Mouse (Mus musculus) bone marrow macrophage, adult 2 months (primary cell): Measurements from ENCODE around the gene Hif3a. TPM values are rescaled to one million over a fixed set of nuclear protein-coding genes. Genes with fewer than 3 reads are reported as not detected.

Experiments used
- H3K27ac ChIP-seq: 2 replicates; pipeline ENCODE4 v1.5.1; 2012; ENCODE audit warnings: low read depth, low read length; ENCODE audit not compliant: insufficient read depth
- H3K4me1 ChIP-seq: 2 replicates; pipeline ENCODE4 v1.6.1; 2012; ENCODE audit warnings: low read length; ENCODE audit not compliant: control insufficient read depth, insufficient read depth
- H3K4me3 ChIP-seq: 2 replicates; pipeline ENCODE4 v1.5.1; 2012; ENCODE audit warnings: mild to moderate bottlenecking, low read length, moderate library complexity; ENCODE audit not compliant: insufficient read depth
- CTCF ChIP-seq: IDR thresholded peaks from 2 replicates; pipeline ENCODE4 v1.5.1; 2012; ENCODE audit warnings: low read depth, mild to moderate bottlenecking, low read length, moderate library complexity
- POLR2A ChIP-seq: IDR thresholded peaks from 2 replicates; pipeline ENCODE4 v1.6.1; 2012; ENCODE audit warnings: mild to moderate bottlenecking, low read depth, low read length, borderline replicate concordance
- polyA plus RNA-seq: library from polyadenylated mRNA; stranded (reverse); fragments of >200 nt; gene quantifications from 2 replicates; pipeline ENCODE4 v1.2.4, GENCODE M21; 2012; ENCODE audit not compliant: missing spikeins, insufficient read depth, insufficient read length

Gene Hif3a
- polyA plus RNA-seq, 1 experiment = not detected

GRCm38 (mm10) chr7:17056601-17057523 is 5.4 kb downstream of the Hif3a start:
- TF ChIP-seq POLR2A (no peak), CTCF (no peak)
- Histone ChIP-seq H3K27ac (no peak overlapping the region), H3K4me3 (peak overlapping the region; percentile 83), H3K4me1 (peaks cover 30% of the 10 kb centered on the region)

GRCm38 (mm10) chr7:17056081-17056581 is 6.1 kb downstream of the Hif3a start:
- Histone ChIP-seq H3K4me1 (peaks cover 30% of the 10 kb centered on the region), H3K27ac (no peak overlapping the region), H3K4me3 (peak overlapping the region; percentile 83)
- TF ChIP-seq POLR2A (no peak), CTCF (no peak)

- Histone ChIP-seq H3K27ac (no peak overlapping the region), H3K4me1 (peaks cover 29% of the 10 kb centered on the region), H3K4me3 (peak overlapping the region; percentile 83; the same call in 1 of the 2 replicates)
- TF ChIP-seq POLR2A (no peak), CTCF (no peak)
These were observed 6.8 kb downstream of the Hif3a start for GRCm38 (mm10) chr7:17055287-17055946.

- TF ChIP-seq POLR2A (no peak), CTCF (no peak)
- Histone ChIP-seq H3K4me3 (no peak overlapping the region), H3K27ac (no peak overlapping the region), H3K4me1 (peaks cover 20% of the 10 kb centered on the region)
These were observed 7.8 kb downstream of the Hif3a start for GRCm38 (mm10) chr7:17054325-17054989.

GRCm38 (mm10) chr7:17050933-17051594 is 11.2 kb downstream of the Hif3a start:
- Histone ChIP-seq H3K4me3 (no peak overlapping the region), H3K4me1 (peaks cover 2% of the 10 kb centered on the region; the same call in 1 of the 2 replicates), H3K27ac (no peak overlapping the region)
- TF ChIP-seq CTCF = peak; percentile 89; the same call in 1 of the 2 replicates
- no peak for TF ChIP-seq POLR2A

- Histone ChIP-seq H3K4me3 (no peak overlapping the region), H3K4me1 (no peaks in the 10 kb centered on the region), H3K27ac (no peak overlapping the region)
- TF ChIP-seq POLR2A (no peak), CTCF (no peak)
These were observed 11.7 kb downstream of the Hif3a start for GRCm38 (mm10) chr7:17050491-17050890.

GRCm38 (mm10) chr7:17048431-17049190 is 13.6 kb downstream of the Hif3a start:
- TF ChIP-seq POLR2A = no peak
- TF ChIP-seq CTCF = no peak
- H3K4me3 ChIP-seq = no peak overlapping the region

GRCm38 (mm10) chr7:17047041-17047682 is 15.1 kb downstream of the Hif3a start:
- Histone ChIP-seq H3K4me3 (no peak overlapping the region), H3K27ac (no peak overlapping the region), H3K4me1 (no peaks in the 10 kb centered on the region)
- TF ChIP-seq POLR2A = no peak
- no peak for TF ChIP-seq CTCF

More at GRCm38 (mm10) chr7:17048431-17049190, 13.6 kb downstream of the Hif3a start:
- no peaks in the 10 kb centered on the region for H3K4me1 ChIP-seq
- no peak overlapping the region for H3K27ac ChIP-seq
